Mouse (Mus musculus): ENCODE data around the gene Lama2.

GRCm38 (mm10) chr10:27378286-27378685, 241.3 kb downstream of the Lama2 start:
- TF ChIP-seq POLR2A (IDR thresholded peaks at IDR 0.05; ENCODE audit: borderline replicate concordance, extremely low read depth, insufficient read depth, insufficient read length, poor library complexity, severe bottlenecking) (no peak), CTCF (IDR thresholded peaks at IDR 0.05; ENCODE audit: borderline replicate concordance, extremely low read depth, insufficient read depth, insufficient read length) (no peak)

All from brain, embryonic 14.5 days (tissue).